Comparison of ENCODE assay signal across 9 mouse cellular contexts in genomic region chr9:61714331-61715035, GRCm38 (mm10).
A peak's percentile ranks its signal among the peaks of the same experiment; 100 is the strongest.
DNase-seq lines count a peak whose midpoint lies in the region; ATAC-seq and TF ChIP-seq lines count a peak whose summit lies in the region.
"Had no signal": no experiment of that assay in that cellular context is flagged by ENCODE, and none has a peak within 500 bp of the region (broad histone marks: within the 10 kb centered on the region; RNA-seq: fewer than 3 reads in every experiment).

No protein-coding gene starts in this region.

- TF ChIP-seq CTCF in stomach, postnatal 0 days (IDR thresholded peaks at IDR 0.05; ENCODE audit: low read depth), result no peak

- ATAC-seq in intestine, embryonic 14.5 days (replicated peaks; ENCODE audit: low FRiP score, low TSS enrichment, low read depth), result no peak
- no peak for ATAC-seq in intestine, embryonic 15.5 days
- no peak for ATAC-seq in stomach, embryonic 14.5 days (ENCODE audit: insufficient number of reproducible peaks, insufficient read depth, low FRiP score, low read depth)
- ATAC-seq in stomach, postnatal 0 days (ENCODE audit: low FRiP score, low TSS enrichment), result no peak
- ATAC-seq in erythroblast, adult 5-6 weeks (replicated peaks; ENCODE audit: low FRiP score, poor library complexity, severe bottlenecking), result no peak

- no peaks in the 10 kb centered on the region for H3K9me3 ChIP-seq in intestine, embryonic 14.5 days (ENCODE audit: control insufficient read depth, low read length)
- H3K9me3 ChIP-seq in intestine, embryonic 15.5 days, result no peaks in the 10 kb centered on the region
- H3K9me3 ChIP-seq in stomach, embryonic 14.5 days (ENCODE audit: control insufficient read depth, low read depth, low read length), result no peaks in the 10 kb centered on the region
- no peaks in the 10 kb centered on the region for H3K9me3 ChIP-seq in stomach, postnatal 0 days (ENCODE audit: control insufficient read depth, low read length)
- H3K9me3 ChIP-seq in limb, embryonic 10.5 days (replicated peaks), result no peaks in the 10 kb centered on the region

- H3K4me2 ChIP-seq in intestine, embryonic 14.5 days (ENCODE audit: low read length), result peak overlapping the region; percentile 18; the same call in 1 of the 2 replicates
- no peak overlapping the region for H3K4me2 ChIP-seq in intestine, embryonic 15.5 days (replicated peaks)
- H3K4me2 ChIP-seq in stomach, embryonic 14.5 days (replicated peaks; ENCODE audit: low read depth, low read length), result 0 out of 2 replicates have a peak overlapping the region, but pooled peaks have one; percentile 19
- H3K4me2 ChIP-seq in stomach, postnatal 0 days (replicated peaks; ENCODE audit: low read depth), result no peak overlapping the region

- peak overlapping the region; percentile 38; the same call in 1 of the 2 replicates for H3K27ac ChIP-seq in intestine, embryonic 14.5 days (ENCODE audit: low read depth)
- H3K27ac ChIP-seq in intestine, embryonic 15.5 days, result no peak overlapping the region
- peak overlapping the region; percentile 61; the same call in 1 of the 2 replicates for H3K27ac ChIP-seq in stomach, embryonic 14.5 days (ENCODE audit: low read length)
- H3K27ac ChIP-seq in stomach, postnatal 0 days (replicated peaks), result no peak overlapping the region
- H3K27ac ChIP-seq in limb, embryonic 10.5 days, result peak overlapping the region; percentile 6

- no peak overlapping the region for H3K4me3 ChIP-seq in intestine, embryonic 14.5 days (ENCODE audit: low read depth, low read length)
- no peak overlapping the region for H3K4me3 ChIP-seq in intestine, embryonic 15.5 days (replicated peaks)
- H3K4me3 ChIP-seq in stomach, embryonic 14.5 days (ENCODE audit: low read depth, low read length), result no peak overlapping the region
- no peak overlapping the region for H3K4me3 ChIP-seq in stomach, postnatal 0 days (ENCODE audit: low read depth, low read length)
- H3K4me3 ChIP-seq in limb, embryonic 10.5 days, result no peak overlapping the region

- no peak for DNase-seq in intestine, embryonic 14.5 days (ENCODE audit: low spot score)
- DNase-seq in stomach, postnatal 0 days (ENCODE audit: low spot score), result no peak
- DNase-seq in limb, embryonic 10.5 days (ENCODE audit: low spot score), result peak; percentile 46
- peak; percentile 43 for DNase-seq in yolk sac, embryonic 10.5 days (ENCODE audit: low spot score)
- no peak for DNase-seq in cerebellum, postnatal 14 days
- DNase-seq: liver had no signal

- no peaks in the 10 kb centered on the region for H3K27me3 ChIP-seq in intestine, embryonic 14.5 days (replicated peaks; ENCODE audit: control insufficient read depth, insufficient read depth, low read length)
- H3K27me3 ChIP-seq in intestine, embryonic 15.5 days (replicated peaks), result no peaks in the 10 kb centered on the region
- no peaks in the 10 kb centered on the region for H3K27me3 ChIP-seq in stomach, embryonic 14.5 days (ENCODE audit: control insufficient read depth, insufficient read depth, low read length)
- no peaks in the 10 kb centered on the region for H3K27me3 ChIP-seq in stomach, postnatal 0 days (ENCODE audit: control insufficient read depth, insufficient read depth, low read length)
- peaks cover 17% of the 10 kb centered on the region for H3K27me3 ChIP-seq in limb, embryonic 10.5 days (ENCODE audit: low read depth, poor library complexity, severe bottlenecking)

- TF ChIP-seq EP300 in stomach, postnatal 0 days (optimal IDR thresholded peaks at IDR 0.05), result no peak

- H3K9ac ChIP-seq in intestine, embryonic 14.5 days (ENCODE audit: low read length), result no peak overlapping the region
- no peak overlapping the region for H3K9ac ChIP-seq in intestine, embryonic 15.5 days
- H3K9ac ChIP-seq in stomach, embryonic 14.5 days (replicated peaks; ENCODE audit: low read depth, low read length), result no peak overlapping the region
- H3K9ac ChIP-seq in stomach, postnatal 0 days (ENCODE audit: low read length), result no peak overlapping the region

- WGBS in intestine, embryonic 14.5 days, result 28% methylated on average over 19 of the region's 19 CpGs
- 35% methylated on average over 19 of the region's 19 CpGs for WGBS in intestine, embryonic 15.5 days
- 19% methylated on average over 19 of the region's 19 CpGs for WGBS in stomach, embryonic 14.5 days
- 31% methylated on average over 19 of the region's 19 CpGs for WGBS in stomach, postnatal 0 days
- WGBS in limb, embryonic 10.5 days, result 17% methylated on average over 19 of the region's 19 CpGs

- no peaks in the 10 kb centered on the region for H3K36me3 ChIP-seq in intestine, embryonic 14.5 days (ENCODE audit: control insufficient read depth, insufficient read depth, low read length)
- H3K36me3 ChIP-seq in intestine, embryonic 15.5 days, result no peaks in the 10 kb centered on the region
- no peaks in the 10 kb centered on the region for H3K36me3 ChIP-seq in stomach, embryonic 14.5 days (ENCODE audit: control insufficient read depth, insufficient read depth, low read length)
- no peaks in the 10 kb centered on the region for H3K36me3 ChIP-seq in stomach, postnatal 0 days (ENCODE audit: control insufficient read depth, insufficient read depth, low read length)
- no peaks in the 10 kb centered on the region for H3K36me3 ChIP-seq in limb, embryonic 10.5 days

- peaks cover 24% of the 10 kb centered on the region for H3K4me1 ChIP-seq in intestine, embryonic 14.5 days (replicated peaks; ENCODE audit: control insufficient read depth, insufficient read depth, low read length)
- peaks cover 12% of the 10 kb centered on the region for H3K4me1 ChIP-seq in intestine, embryonic 15.5 days (replicated peaks)
- H3K4me1 ChIP-seq in stomach, embryonic 14.5 days (ENCODE audit: control insufficient read depth, insufficient read depth, low read length), result peaks cover 28% of the 10 kb centered on the region
- H3K4me1 ChIP-seq in stomach, postnatal 0 days (replicated peaks; ENCODE audit: control insufficient read depth, insufficient read depth), result no peaks in the 10 kb centered on the region
- peaks cover 55% of the 10 kb centered on the region for H3K4me1 ChIP-seq in limb, embryonic 10.5 days

Comparison
In these comparisons a context has a peak if more than half of its experiments do, and no peak if none do; other contexts are left out.
1. H3K27ac ChIP-seq: peak in intestine, embryonic 14.5 days (single experiment), stomach, embryonic 14.5 days (single experiment) and limb, embryonic 10.5 days (single experiment); none in intestine, embryonic 15.5 days (single experiment) and stomach, postnatal 0 days (single experiment).
2. H3K4me2 ChIP-seq: peak in intestine, embryonic 14.5 days (single experiment) and stomach, embryonic 14.5 days (single experiment); none in intestine, embryonic 15.5 days (single experiment) and stomach, postnatal 0 days (single experiment).
3. DNase-seq: peak in limb, embryonic 10.5 days (single experiment) and yolk sac, embryonic 10.5 days (single experiment); none in intestine, embryonic 14.5 days (single experiment), stomach, postnatal 0 days (single experiment) and cerebellum, postnatal 14 days (0 of 2).